Mouse (Mus musculus): ENCODE data around the gene Polr3gl. TPM values are rescaled to one million over a fixed set of nuclear protein-coding genes. Genes with fewer than 3 reads are reported as not detected.
"Not testable (repeated sequence)": the region's sequence is repeated elsewhere in the genome, so short reads cannot be mapped to it uniquely, and the experiment has no call there.

The Polr3gl gene
- polyA plus RNA-seq, 2 experiments = 11.9 to 51.7 TPM

DNA sequence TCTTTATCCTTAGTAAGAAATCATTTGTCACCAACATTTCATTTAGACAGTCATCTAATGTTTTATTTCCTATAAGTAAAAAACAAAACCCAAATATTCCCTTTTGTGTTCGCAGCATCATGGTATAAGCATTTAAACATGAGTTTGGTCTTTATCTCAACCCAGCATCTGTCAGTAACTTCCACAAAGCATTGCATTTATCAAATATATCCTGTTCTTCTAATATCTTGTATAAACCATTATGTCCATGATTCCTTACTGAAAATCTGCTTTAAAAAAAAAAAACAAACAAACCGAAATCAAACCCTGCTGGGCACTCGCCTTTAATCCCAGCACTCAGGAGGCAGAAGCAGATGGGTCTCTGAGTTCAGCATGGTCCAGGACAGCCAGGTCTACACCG lies 12.6 kb upstream of the Polr3gl start:
- Histone ChIP-seq H3K27ac (replicated peaks; ENCODE audit: low read depth, low read length) (no peak overlapping the region), H3K4me3 (replicated peaks; ENCODE audit: low read length) (no peak overlapping the region), H3K4me1 (ENCODE audit: control insufficient read depth, insufficient read depth, low read length) (peaks cover 27% of the 10 kb centered on the region), H3K36me3 (ENCODE audit: control insufficient read depth, insufficient read depth, low read length) (peaks cover 23% of the 10 kb centered on the region), H3K9me3 (ENCODE audit: control insufficient read depth, low read length) (no peaks in the 10 kb centered on the region), H3K9ac (ENCODE audit: low read depth, low read length, severe bottlenecking) (no peak overlapping the region), H3K4me2 (replicated peaks; ENCODE audit: low read depth, low read length, severe bottlenecking) (no peak overlapping the region), H3K27me3 (ENCODE audit: control insufficient read depth, insufficient read depth, low read length) (no peaks in the 10 kb centered on the region)
- ATAC-seq (ENCODE audit: low FRiP score, low read depth) (no peak), DNase-seq (ENCODE audit: low spot score) (no peak)
- 91% methylated on average over 4 of the region's 4 CpGs for WGBS
- no peak for TF ChIP-seq POLR2A (IDR thresholded peaks at IDR 0.05; ENCODE audit: borderline replicate concordance, extremely low read depth, insufficient read depth, insufficient read length)

DNA sequence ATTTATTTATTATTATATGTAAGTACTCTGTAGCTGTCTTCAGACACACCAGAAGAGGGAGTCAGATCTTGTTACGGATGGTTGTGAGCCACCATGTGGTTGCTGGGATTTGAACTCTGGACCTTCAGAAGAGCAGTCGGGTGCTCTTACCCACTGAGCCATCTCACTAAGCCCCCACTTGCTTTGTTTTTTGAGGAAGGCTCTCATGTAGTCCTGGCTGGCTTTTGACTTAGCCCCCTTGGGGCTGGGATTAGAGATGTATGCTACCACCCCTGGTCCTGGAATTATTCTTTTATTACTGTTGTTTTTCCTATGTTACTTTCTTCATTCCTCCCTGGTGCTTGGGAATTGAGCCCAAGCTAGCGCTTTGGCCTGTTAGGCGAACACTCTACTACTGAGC lies 12.0 kb upstream of the Polr3gl start:
- H3K36me3 ChIP-seq (ENCODE audit: control insufficient read depth, insufficient read depth, low read length) = peaks cover 17% of the 10 kb centered on the region
- not testable (repeated sequence) for H3K27me3 ChIP-seq (ENCODE audit: control insufficient read depth, insufficient read depth, low read length); ATAC-seq (ENCODE audit: low FRiP score, low read depth); H3K27ac ChIP-seq (replicated peaks; ENCODE audit: low read depth, low read length); H3K4me2 ChIP-seq (replicated peaks; ENCODE audit: low read depth, low read length, severe bottlenecking); H3K9me3 ChIP-seq (ENCODE audit: control insufficient read depth, low read length); DNase-seq (ENCODE audit: low spot score); H3K9ac ChIP-seq (ENCODE audit: low read depth, low read length, severe bottlenecking); H3K4me3 ChIP-seq (replicated peaks; ENCODE audit: low read length)
- peaks cover 27% of the 10 kb centered on the region for H3K4me1 ChIP-seq (ENCODE audit: control insufficient read depth, insufficient read depth, low read length)
- 82% methylated on average over 3 of the region's 4 CpGs for WGBS

DNA sequence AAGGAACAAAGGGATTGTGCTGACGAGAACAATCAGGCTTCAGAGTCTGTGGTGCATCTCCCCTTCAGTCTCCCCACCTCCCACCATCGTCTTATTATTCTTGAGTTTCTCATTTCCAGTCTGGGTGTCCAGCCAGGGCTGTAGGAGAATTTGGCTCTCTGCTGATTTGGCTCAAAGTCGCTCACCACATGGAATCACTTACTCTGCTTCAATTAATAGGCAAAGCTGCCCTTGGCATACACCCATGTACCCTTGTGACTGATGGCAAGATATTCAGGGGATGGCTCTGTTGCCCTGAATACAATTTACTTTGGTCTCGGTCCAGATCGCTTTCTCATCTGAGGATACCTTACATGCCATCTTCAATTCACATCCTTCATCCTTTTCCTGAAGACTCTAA lies 9.3 kb upstream of the Polr3gl start:
- H3K36me3 ChIP-seq (ENCODE audit: control insufficient read depth, insufficient read depth, low read length) = peaks cover 13% of the 10 kb centered on the region
- peaks cover 36% of the 10 kb centered on the region for H3K4me1 ChIP-seq (ENCODE audit: control insufficient read depth, insufficient read depth, low read length)
- H3K27ac ChIP-seq (replicated peaks; ENCODE audit: low read depth, low read length) = peak overlapping the region; percentile 91; the same call in 1 of the 2 replicates
- ATAC-seq (ENCODE audit: low FRiP score, low read depth) = no peak
- 45% methylated on average over 5 of the region's 5 CpGs for WGBS
- H3K27me3 ChIP-seq (ENCODE audit: control insufficient read depth, insufficient read depth, low read length) = no peaks in the 10 kb centered on the region
- peak overlapping the region; percentile 86; the same call in 1 of the 2 replicates for H3K9ac ChIP-seq (ENCODE audit: low read depth, low read length, severe bottlenecking)
- no peaks in the 10 kb centered on the region for H3K9me3 ChIP-seq (ENCODE audit: control insufficient read depth, low read length)
- no peak for TF ChIP-seq POLR2A (IDR thresholded peaks at IDR 0.05; ENCODE audit: borderline replicate concordance, extremely low read depth, insufficient read depth, insufficient read length)
- peak; percentile 57 for DNase-seq (ENCODE audit: low spot score)
- H3K4me3 ChIP-seq (replicated peaks; ENCODE audit: low read length) = peak overlapping the region; percentile 74
- H3K4me2 ChIP-seq (replicated peaks; ENCODE audit: low read depth, low read length, severe bottlenecking) = peak overlapping the region; percentile 63

DNA sequence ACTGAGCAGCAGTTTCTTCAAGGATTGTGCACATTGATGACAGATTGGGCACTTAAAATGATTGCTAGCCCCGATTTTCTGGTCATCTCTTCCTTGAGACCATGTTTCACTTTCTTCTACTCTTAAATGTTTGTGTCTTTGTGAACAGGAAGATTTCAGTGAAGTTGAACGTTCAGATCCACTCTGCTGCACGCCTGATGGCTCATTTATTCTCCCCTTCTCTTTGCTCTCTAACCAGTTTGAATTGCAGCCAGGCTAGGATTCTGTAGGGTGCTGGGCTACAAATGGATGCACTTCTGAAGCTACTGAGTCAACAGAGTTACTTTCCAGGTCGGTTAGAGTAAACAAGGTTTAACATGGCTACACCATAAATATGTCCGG lies 8.7 kb upstream of the Polr3gl start:
- Histone ChIP-seq H3K4me1 (ENCODE audit: control insufficient read depth, insufficient read depth, low read length) (peaks cover 36% of the 10 kb centered on the region), H3K36me3 (ENCODE audit: control insufficient read depth, insufficient read depth, low read length) (peaks cover 9% of the 10 kb centered on the region), H3K9ac (ENCODE audit: low read depth, low read length, severe bottlenecking) (peak overlapping the region; percentile 86), H3K27me3 (ENCODE audit: control insufficient read depth, insufficient read depth, low read length) (no peaks in the 10 kb centered on the region), H3K4me3 (replicated peaks; ENCODE audit: low read length) (peak overlapping the region; percentile 74), H3K9me3 (ENCODE audit: control insufficient read depth, low read length) (no peaks in the 10 kb centered on the region), H3K4me2 (replicated peaks; ENCODE audit: low read depth, low read length, severe bottlenecking) (peak overlapping the region; percentile 63), H3K27ac (replicated peaks; ENCODE audit: low read depth, low read length) (peak overlapping the region; percentile 91)
- TF ChIP-seq POLR2A (IDR thresholded peaks at IDR 0.05; ENCODE audit: borderline replicate concordance, extremely low read depth, insufficient read depth, insufficient read length) = no peak
- DNase-seq (ENCODE audit: low spot score) = no peak
- WGBS = 40% methylated on average over 5 of the region's 5 CpGs
- no peak for ATAC-seq (ENCODE audit: low FRiP score, low read depth)

DNA sequence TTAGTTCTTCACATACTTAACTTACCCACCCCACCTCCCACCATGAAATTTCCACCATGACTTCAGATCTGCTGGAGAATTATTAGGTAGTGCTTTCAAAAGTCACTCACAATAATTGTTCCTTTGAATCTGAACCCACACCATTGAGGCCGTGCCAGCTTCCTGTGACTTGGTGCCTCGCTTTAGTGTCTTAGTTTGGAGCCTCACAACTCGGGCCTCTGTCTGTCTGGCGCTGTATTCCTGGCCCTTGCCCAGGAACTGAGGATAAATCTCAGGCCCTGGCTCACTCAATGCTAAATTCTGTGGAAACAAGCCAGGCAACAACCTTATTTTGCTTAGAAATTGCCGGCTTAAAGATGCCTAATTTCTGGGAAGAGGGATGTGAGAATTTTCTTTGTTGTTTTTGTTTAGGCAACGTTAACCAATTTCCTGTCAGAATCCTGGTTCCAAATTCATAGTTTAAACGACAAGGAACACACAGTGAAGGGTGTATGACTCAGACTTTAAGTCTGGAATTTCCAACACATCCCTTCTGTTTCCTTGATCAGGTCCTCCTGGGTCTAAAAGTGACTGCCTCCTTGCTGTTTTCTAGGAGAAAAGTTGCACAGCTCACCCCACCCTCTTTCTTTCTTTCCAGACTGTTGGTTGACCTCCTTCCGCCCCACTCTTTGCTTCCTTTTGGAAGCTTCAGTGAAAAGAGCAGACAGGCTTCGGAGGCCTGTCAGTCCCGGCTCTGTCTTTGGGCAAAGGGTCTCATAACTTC lies 8.1 kb upstream of the Polr3gl start:
- peak overlapping the region; percentile 91 for H3K27ac ChIP-seq (replicated peaks; ENCODE audit: low read depth, low read length)
- H3K4me1 ChIP-seq (ENCODE audit: control insufficient read depth, insufficient read depth, low read length) = peaks cover 37% of the 10 kb centered on the region
- no peaks in the 10 kb centered on the region for H3K9me3 ChIP-seq (ENCODE audit: control insufficient read depth, low read length)
- ATAC-seq (ENCODE audit: low FRiP score, low read depth) = no peak
- TF ChIP-seq POLR2A (IDR thresholded peaks at IDR 0.05; ENCODE audit: borderline replicate concordance, extremely low read depth, insufficient read depth, insufficient read length) = no peak
- H3K4me2 ChIP-seq (replicated peaks; ENCODE audit: low read depth, low read length, severe bottlenecking) = peak overlapping the region; percentile 63
- peak overlapping the region; percentile 86 for H3K9ac ChIP-seq (ENCODE audit: low read depth, low read length, severe bottlenecking)
- 21% methylated on average over 10 of the region's 10 CpGs for WGBS
- DNase-seq (ENCODE audit: low spot score) = peak; percentile 28
- H3K4me3 ChIP-seq (replicated peaks; ENCODE audit: low read length) = peak overlapping the region; percentile 74
- no peaks in the 10 kb centered on the region for H3K27me3 ChIP-seq (ENCODE audit: control insufficient read depth, insufficient read depth, low read length)
- peaks cover 9% of the 10 kb centered on the region for H3K36me3 ChIP-seq (ENCODE audit: control insufficient read depth, insufficient read depth, low read length)
